Mouse (Mus musculus) forelimb bud, embryonic 11.5 days (tissue): Measurements from ENCODE around the gene Rdh7.
A peak's percentile ranks its signal among the peaks of the same experiment; 100 is the strongest.
"Not testable (repeated sequence)": the region's sequence is repeated elsewhere in the genome, so short reads cannot be mapped to it uniquely, and the experiment has no call there.

ENCODE experiments used
- DNase-seq: peaks from one replicate; pipeline ENCODE4 v3.0.0-alpha.2; 2012; ENCODE audit warnings: low read depth, low spot score

Gene Rdh7

GRCm38 (mm10) chr10:127888605-127889004 is at the start of gene Rdh7:
Gene Rdh7, minus strand, starts transcription at chr10:127888817.
- DNase-seq: no peak

GRCm38 (mm10) chr10:127937428-127938010 is 48.9 kb upstream of the Rdh7 start:
- peak; percentile 73 for DNase-seq

GRCm38 (mm10) chr10:127936747-127937409 is 48.3 kb upstream of the Rdh7 start:
- DNase-seq: no peak

- DNase-seq: no peak
These were observed 47.7 kb upstream of the Rdh7 start for GRCm38 (mm10) chr10:127936271-127936670.

GRCm38 (mm10) chr10:127932290-127932926 is 43.8 kb upstream of the Rdh7 start:
- DNase-seq: no peak

- no peak for DNase-seq
These were observed 39.1 kb upstream of the Rdh7 start for GRCm38 (mm10) chr10:127927737-127928136.

GRCm38 (mm10) chr10:127924597-127925378 is 36.2 kb upstream of the Rdh7 start:
- DNase-seq: no peak

GRCm38 (mm10) chr10:127923024-127923423 is 34.4 kb upstream of the Rdh7 start:
- DNase-seq: no peak

GRCm38 (mm10) chr10:127922241-127922640 is 33.6 kb upstream of the Rdh7 start:
- DNase-seq: no peak

- no peak for DNase-seq
These were observed 29.0 kb upstream of the Rdh7 start for GRCm38 (mm10) chr10:127917651-127918050.

- not testable (repeated sequence) for DNase-seq
These were observed 28.6 kb upstream of the Rdh7 start for GRCm38 (mm10) chr10:127917183-127917582.

GRCm38 (mm10) chr10:127915578-127915977 is 27.0 kb upstream of the Rdh7 start:
- DNase-seq: no peak

- no peak for DNase-seq
These were observed 18.9 kb upstream of the Rdh7 start for GRCm38 (mm10) chr10:127907386-127907951.

- no peak for DNase-seq
These were observed 17.5 kb upstream of the Rdh7 start for GRCm38 (mm10) chr10:127906138-127906537.

- DNase-seq: no peak
These were observed 16.3 kb upstream of the Rdh7 start for GRCm38 (mm10) chr10:127904718-127905446.

- no peak for DNase-seq
These were observed 14.5 kb upstream of the Rdh7 start for GRCm38 (mm10) chr10:127903116-127903515.

GRCm38 (mm10) chr10:127901751-127902150 is 13.1 kb upstream of the Rdh7 start:
- DNase-seq: no peak

GRCm38 (mm10) chr10:127899783-127900182 is 11.2 kb upstream of the Rdh7 start:
- DNase-seq: no peak

- no peak for DNase-seq
These were observed 9.6 kb upstream of the Rdh7 start, which contains the start of gene Sdr9c7 for GRCm38 (mm10) chr10:127898218-127898617. Gene Sdr9c7, plus strand, starts transcription at chr10:127898518.

GRCm38 (mm10) chr10:127897506-127897905 is 8.9 kb upstream of the Rdh7 start:
- no peak for DNase-seq

GRCm38 (mm10) chr10:127896705-127897104 is 8.1 kb upstream of the Rdh7 start:
- DNase-seq: no peak
